Mouse (Mus musculus) liver, adult 2 months (tissue): Measurements from ENCODE around the gene Zmiz1. TPM values are rescaled to one million over a fixed set of nuclear protein-coding genes. Genes with fewer than 3 reads are reported as not detected.

Source experiments
- DNase-seq: peaks from one replicate; pipeline ENCODE4 v3.0.0-alpha.2; 2011; ENCODE audit warnings: low read depth, low spot score; ENCODE audit errors: extremely low read depth
- H3K27ac ChIP-seq: fragments of 200-500 bp; replicated peaks from 2 replicates; pipeline ENCODE4 v1.5.1; 2012; ENCODE audit warnings: low read depth, mild to moderate bottlenecking, control low read depth, inconsistent platforms, low read length; ENCODE audit not compliant: insufficient read depth
- H3K27me3 ChIP-seq: fragments of 200-500 bp; 2 replicates; pipeline ENCODE4 v1.6.1; 2012; ENCODE audit warnings: mild to moderate bottlenecking, moderate library complexity, low read length, inconsistent platforms; ENCODE audit not compliant: control insufficient read depth, insufficient read depth
- H3K36me3 ChIP-seq: fragments of 200-500 bp; 2 replicates; pipeline ENCODE4 v1.6.1; 2012; ENCODE audit warnings: low read length, inconsistent platforms; ENCODE audit not compliant: control insufficient read depth, insufficient read depth
- H3K4me1 ChIP-seq: fragments of 200-500 bp; 2 replicates; pipeline ENCODE4 v1.6.1; 2011; ENCODE audit warnings: low read length; ENCODE audit not compliant: control insufficient read depth, insufficient read depth
- H3K4me3 ChIP-seq: fragments of 200-500 bp; 2 replicates; pipeline ENCODE4 v1.5.1; 2011; ENCODE audit warnings: low read depth, mild to moderate bottlenecking, control low read depth, low read length, moderate library complexity; ENCODE audit not compliant: insufficient read depth
- H3K79me2 ChIP-seq: fragments of 200-500 bp; 2 replicates; pipeline ENCODE4 v1.6.1; 2012; ENCODE audit warnings: inconsistent platforms, mild to moderate bottlenecking, low read length, moderate library complexity; ENCODE audit not compliant: control insufficient read depth, insufficient read depth
- H3K9ac ChIP-seq: fragments of 200-500 bp; 2 replicates; pipeline ENCODE4 v1.6.1; 2012; ENCODE audit warnings: low read depth, mild to moderate bottlenecking, control low read depth, inconsistent platforms, low read length
- CTCF ChIP-seq: fragments of 200-500 bp; IDR thresholded peaks from 2 replicates; pipeline ENCODE4 v1.5.1; 2011; ENCODE audit warnings: low read depth, low read length, control low read depth
- POLR2A ChIP-seq: fragments of 200-500 bp; IDR thresholded peaks from 2 replicates; pipeline ENCODE4 v1.6.1; 2011; ENCODE audit warnings: low read length, control low read depth; ENCODE audit not compliant: insufficient read depth; ENCODE audit errors: extremely low read depth
- WGBS: fragments of 180-500 bp; shearing (Covaris S2); methylation state at CpG from one replicate; pipeline ENCODE4 v1.1.7; 2018; 5-methylcytosine and 5-hydroxymethylcytosine counted together
- polyA plus RNA-seq: library from polyadenylated mRNA; depleted of rRNA; stranded (reverse); fragments of >200 nt; gene quantifications from 2 replicates; pipeline ENCODE4 v1.2.3, GENCODE M21; 2012
- total RNA-seq: library from RNA; depleted of rRNA; stranded (reverse); fragments of >200 nt; gene quantifications from 2 replicates; pipeline ENCODE4 v1.2.3, GENCODE M21; 2014

Zmiz1 gene
- total and polyA plus RNA-seq, 2 experiments = 5.3 to 10.2 TPM

DNA sequence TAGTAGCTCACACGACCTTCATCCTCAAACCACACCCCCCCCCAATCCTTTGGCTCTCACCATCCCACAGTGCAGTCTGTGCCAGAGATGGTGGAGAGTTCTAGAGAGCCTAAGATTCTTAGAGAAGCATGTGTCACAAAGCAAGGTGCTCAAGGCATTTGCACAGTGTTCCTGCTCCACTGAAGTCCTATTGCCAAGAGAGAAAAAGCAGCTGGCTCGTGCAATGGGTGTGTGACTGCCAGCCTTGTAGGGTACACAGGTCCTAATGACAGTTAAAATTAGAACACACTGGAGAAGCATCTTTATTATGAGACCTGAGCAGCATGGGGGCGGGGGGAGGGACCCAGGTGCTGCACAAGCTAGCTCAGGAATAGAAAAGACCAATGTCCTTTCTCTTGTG, 18.2 kb upstream of the Zmiz1 start:
- Histone ChIP-seq H3K27me3 (no peaks in the 10 kb centered on the region), H3K79me2 (no peaks in the 10 kb centered on the region), H3K4me1 (no peaks in the 10 kb centered on the region), H3K27ac (no peak overlapping the region), H3K4me3 (no peak overlapping the region), H3K9ac (no peak overlapping the region), H3K36me3 (no peaks in the 10 kb centered on the region)
- WGBS = 67% methylated on average over 3 of the region's 3 CpGs
- TF ChIP-seq POLR2A (no peak), CTCF (no peak)
- DNase-seq = no peak

DNA sequence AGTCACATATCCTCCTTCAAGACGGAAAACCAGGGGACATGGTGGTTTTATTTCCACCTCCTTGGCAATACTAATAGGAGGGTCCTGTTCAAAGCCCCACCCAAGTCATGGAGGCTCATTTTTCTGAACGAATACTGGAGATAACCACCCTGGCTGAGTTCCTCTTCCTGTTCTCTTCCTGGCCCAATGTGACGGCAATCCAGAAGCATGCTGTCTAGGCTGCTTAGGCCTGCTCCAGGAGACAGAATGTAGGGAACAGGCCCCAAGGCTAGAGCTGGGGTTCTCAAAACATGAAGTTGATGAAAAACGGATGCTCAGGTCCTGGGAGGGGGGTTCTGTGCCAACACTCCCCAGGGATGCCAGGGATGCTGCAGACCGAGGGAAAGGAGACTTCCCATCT, 17.5 kb upstream of the Zmiz1 start:
- no peaks in the 10 kb centered on the region for H3K79me2 ChIP-seq
- no peak for TF ChIP-seq POLR2A
- no peak for TF ChIP-seq CTCF
- H3K4me3 ChIP-seq = no peak overlapping the region
- H3K4me1 ChIP-seq = no peaks in the 10 kb centered on the region
- no peaks in the 10 kb centered on the region for H3K36me3 ChIP-seq
- no peak overlapping the region for H3K27ac ChIP-seq
- DNase-seq = no peak
- H3K27me3 ChIP-seq = no peaks in the 10 kb centered on the region
- 82% methylated on average over 5 of the region's 5 CpGs for WGBS
- H3K9ac ChIP-seq = no peak overlapping the region

DNA sequence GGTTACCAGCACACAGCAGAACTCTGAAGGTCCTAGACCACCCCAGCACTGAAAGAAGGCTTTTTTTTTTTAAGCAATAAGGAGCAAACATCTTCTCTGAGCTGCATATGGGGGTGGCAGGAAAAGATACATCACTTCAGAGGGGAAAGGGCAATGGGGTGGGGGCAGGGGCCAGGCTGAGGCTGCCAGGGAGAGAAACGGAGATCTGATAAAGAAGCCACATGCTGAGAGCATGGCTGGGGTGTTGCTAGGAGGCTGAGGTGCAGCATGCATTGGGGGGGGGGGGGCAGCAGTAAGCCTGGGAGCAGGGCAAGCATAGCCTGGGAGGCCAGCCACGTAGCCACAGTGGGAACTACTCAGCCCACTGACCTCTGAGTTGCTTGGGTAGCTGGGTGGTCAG, 16.3 kb upstream of the Zmiz1 start:
- H3K4me3 ChIP-seq = no peak overlapping the region
- WGBS = 82% methylated on average over 2 of the region's 2 CpGs

GRCm38 (mm10) chr14:25447136-25447775, 11.7 kb upstream of the Zmiz1 start:
- Histone ChIP-seq H3K4me1 (peaks cover 8% of the 10 kb centered on the region; the same call in 1 of the 2 replicates), H3K79me2 (no peaks in the 10 kb centered on the region), H3K27me3 (no peaks in the 10 kb centered on the region), H3K27ac (no peak overlapping the region), H3K36me3 (no peaks in the 10 kb centered on the region), H3K9ac (no peak overlapping the region), H3K4me3 (no peak overlapping the region)
- no peak for TF ChIP-seq CTCF
- no peak for TF ChIP-seq POLR2A
- DNase-seq = no peak
- WGBS = 91% methylated on average over 6 of the region's 6 CpGs

More for the DNA sequence above, 16.3 kb upstream of the Zmiz1 start:
- H3K9ac ChIP-seq = no peak overlapping the region
- no peak for TF ChIP-seq POLR2A
- TF ChIP-seq CTCF = no peak
- H3K36me3 ChIP-seq = no peaks in the 10 kb centered on the region
- H3K79me2 ChIP-seq = no peaks in the 10 kb centered on the region
- no peak overlapping the region for H3K27ac ChIP-seq
- no peak for DNase-seq
- no peaks in the 10 kb centered on the region for H3K4me1 ChIP-seq
- no peaks in the 10 kb centered on the region for H3K27me3 ChIP-seq

DNA sequence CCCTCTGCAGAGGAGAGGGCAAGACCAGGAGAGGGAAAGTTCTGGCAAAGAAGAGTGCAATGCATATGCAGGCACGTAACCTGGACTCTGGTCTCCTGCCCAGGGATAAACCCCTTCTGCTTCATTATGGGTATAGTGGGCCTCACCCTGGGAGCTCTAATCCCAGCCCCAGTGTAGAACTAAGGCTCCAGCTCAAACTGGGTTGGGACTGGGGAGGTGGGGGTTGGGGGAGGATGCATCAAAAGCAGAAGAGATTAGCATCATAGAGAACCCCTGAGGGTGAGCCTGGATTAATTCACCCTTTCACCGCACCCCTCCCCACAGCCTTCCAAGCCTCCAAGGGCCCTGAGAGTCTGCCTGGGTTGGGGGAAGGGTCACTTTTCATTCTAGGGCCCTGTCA, 10.5 kb upstream of the Zmiz1 start:
- Histone ChIP-seq H3K4me1 (peaks cover 16% of the 10 kb centered on the region), H3K36me3 (no peaks in the 10 kb centered on the region), H3K4me3 (no peak overlapping the region), H3K9ac (no peak overlapping the region), H3K27me3 (no peaks in the 10 kb centered on the region), H3K79me2 (no peaks in the 10 kb centered on the region), H3K27ac (no peak overlapping the region)
- 98% methylated on average over 2 of the region's 2 CpGs for WGBS
- TF ChIP-seq CTCF = no peak
- TF ChIP-seq POLR2A = no peak
- DNase-seq = no peak

- peak overlapping the region; percentile 60 for H3K9ac ChIP-seq
- TF ChIP-seq POLR2A (no peak), CTCF (no peak)
Measured at GRCm38 (mm10) chr14:25451099-25451667, 7.8 kb upstream of the Zmiz1 start.

More at GRCm38 (mm10) chr14:25451099-25451667, 7.8 kb upstream of the Zmiz1 start:
- DNase-seq = peak; percentile 97
- H3K4me3 ChIP-seq = no peak overlapping the region; the same call in 1 of the 2 replicates
- H3K79me2 ChIP-seq = no peaks in the 10 kb centered on the region
- H3K36me3 ChIP-seq = no peaks in the 10 kb centered on the region
- 10% methylated on average over 7 of the region's 7 CpGs for WGBS
- peak overlapping the region; percentile 96 for H3K27ac ChIP-seq
- H3K4me1 ChIP-seq = peaks cover 16% of the 10 kb centered on the region
- no peaks in the 10 kb centered on the region for H3K27me3 ChIP-seq
